Mouse (Mus musculus) forebrain, embryonic 10.5 days (tissue): ENCODE measurements at regions not wholly inside any gene's neighbourhood (a gene's known extent, or its start where the extent isn't known, plus 50 kb on each side); places are given as distances from the start of the nearest gene placed in this dataset.

Source experiments
- DNase-seq: peaks from one replicate; pipeline ENCODE4 v3.0.0-alpha.2; 2017; ENCODE audit warnings: low spot score; ENCODE audit errors: extremely low spot score
- H3K27ac ChIP-seq: fragments of 300-500 bp; sonication (generic); 2 replicates; pipeline ENCODE4 v1.5.1; 2016; ENCODE audit warnings: mild to moderate bottlenecking
- H3K27me3 ChIP-seq: fragments of 300-500 bp; sonication (generic); 2 replicates; pipeline ENCODE4 v1.6.1; 2016; ENCODE audit warnings: mild to moderate bottlenecking; ENCODE audit not compliant: poor library complexity, severe bottlenecking
- H3K36me3 ChIP-seq: fragments of 300-500 bp; sonication (generic); replicated peaks from 2 replicates; pipeline ENCODE4 v1.6.1; 2016; ENCODE audit warnings: mild to moderate bottlenecking, moderate library complexity
- H3K4me1 ChIP-seq: fragments of 300-500 bp; sonication (generic); 2 replicates; pipeline ENCODE4 v1.6.1; 2016
- H3K4me3 ChIP-seq: fragments of 300-500 bp; sonication (generic); 2 replicates; pipeline ENCODE4 v1.5.1; 2016; ENCODE audit warnings: mild to moderate bottlenecking, moderate library complexity
- H3K9me3 ChIP-seq: fragments of 300-500 bp; sonication (generic); 2 replicates; pipeline ENCODE4 v1.6.1; 2016; ENCODE audit warnings: mild to moderate bottlenecking, moderate library complexity
- WGBS: fragments of 180-500 bp; shearing (Covaris S2); methylation state at CpG from one replicate; pipeline ENCODE4 v1.1.7; 2016; 5-methylcytosine and 5-hydroxymethylcytosine counted together

GRCm38 (mm10) chr2:94658426-94658825 is 220.5 kb upstream of the Api5 start:
- H3K27ac ChIP-seq, result no peak overlapping the region
- H3K4me3 ChIP-seq, result no peak overlapping the region
- 90% methylated on average over 8 of the region's 8 CpGs for WGBS
- DNase-seq, result no peak
- no peaks in the 10 kb centered on the region for H3K27me3 ChIP-seq
- no peaks in the 10 kb centered on the region for H3K9me3 ChIP-seq
- no peaks in the 10 kb centered on the region for H3K36me3 ChIP-seq
- no peaks in the 10 kb centered on the region for H3K4me1 ChIP-seq
